Mouse (Mus musculus): ENCODE data around the gene Ltbp3.

DNA sequence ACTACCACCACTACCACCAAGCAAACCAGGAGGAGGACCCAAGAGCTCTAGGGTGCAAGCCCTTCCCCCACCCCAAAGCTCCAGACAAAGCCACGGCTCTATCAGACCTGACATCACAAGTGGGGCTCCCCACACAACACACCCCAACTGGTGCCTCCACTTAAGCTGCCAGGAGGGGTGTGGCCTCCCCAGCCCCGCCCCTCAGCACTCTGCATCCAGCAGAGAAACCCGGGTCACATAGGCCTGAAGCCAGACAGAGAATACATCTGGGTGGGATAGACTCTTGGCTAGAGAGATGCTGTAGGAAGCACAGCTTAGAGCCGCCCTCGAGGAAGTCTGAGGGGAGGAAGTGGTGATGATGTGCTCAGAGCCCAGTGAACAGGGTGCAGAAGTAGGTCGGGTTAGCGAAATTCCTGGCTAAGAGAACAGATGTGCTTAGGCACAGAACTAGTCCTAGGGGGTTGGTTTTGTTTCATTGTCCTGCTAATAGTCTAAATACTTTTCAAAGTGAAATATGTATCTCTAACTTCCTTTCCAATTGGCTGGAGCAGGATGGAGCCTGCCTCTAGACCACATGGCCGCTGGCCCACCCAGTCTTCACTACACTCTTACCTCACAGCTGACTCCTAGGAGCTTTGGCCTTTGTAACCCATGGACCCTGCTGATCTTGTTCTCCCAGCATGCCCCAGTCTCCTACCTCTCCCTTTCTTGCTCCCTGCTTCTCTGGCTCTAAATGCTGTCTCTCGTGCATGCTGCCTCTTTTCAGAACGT, 35.7 kb upstream of the Ltbp3 start:
- no peak for TF ChIP-seq CTCF (IDR thresholded peaks at IDR 0.05; ENCODE audit: control insufficient read depth, insufficient read depth, insufficient replicate concordance, low read depth, low read length)
- no peak for TF ChIP-seq POLR2A (IDR thresholded peaks at IDR 0.05; ENCODE audit: control insufficient read depth, low read depth, low read length)

All from testis, adult 2 months (tissue).